Mouse (Mus musculus) liver, embryonic 13.5 days (tissue): Measurements from ENCODE around the gene Urad. TPM values are rescaled to one million over a fixed set of nuclear protein-coding genes. Genes with fewer than 3 reads are reported as not detected.

Experiments
- ATAC-seq: fragments of 200-750 bp; cut with Nextera tagmentation; 2 replicates; pipeline ENCODE4 v1.8.0; 2017; ENCODE audit warnings: low read depth, mild to moderate bottlenecking, moderate number of reproducible peaks, moderate library complexity
- DNase-seq: peaks from one replicate; pipeline ENCODE4 v3.0.0; 2022
- H3K27ac ChIP-seq: fragments of 300-500 bp; sonication (generic); 2 replicates; pipeline ENCODE4 v1.5.1; 2015; ENCODE audit warnings: moderate library complexity, mild to moderate bottlenecking, inconsistent platforms
- H3K27me3 ChIP-seq: fragments of 300-500 bp; sonication (generic); 2 replicates; pipeline ENCODE4 v1.6.1; 2015; ENCODE audit warnings: mild to moderate bottlenecking, inconsistent platforms
- H3K36me3 ChIP-seq: fragments of 300-500 bp; sonication (generic); 2 replicates; pipeline ENCODE4 v1.6.1; 2015; ENCODE audit warnings: mild to moderate bottlenecking, inconsistent platforms
- H3K4me1 ChIP-seq: fragments of 300-500 bp; sonication (generic); replicated peaks from 2 replicates; pipeline ENCODE4 v1.6.1; 2015; ENCODE audit warnings: inconsistent platforms
- H3K4me2 ChIP-seq: fragments of 300-500 bp; sonication (generic); 2 replicates; pipeline ENCODE4 v1.6.1; 2015; ENCODE audit warnings: inconsistent platforms, mild to moderate bottlenecking, moderate library complexity
- H3K4me3 ChIP-seq: fragments of 300-500 bp; sonication (generic); replicated peaks from 2 replicates; pipeline ENCODE4 v1.5.1; 2015; ENCODE audit warnings: mild to moderate bottlenecking, inconsistent platforms
- H3K9ac ChIP-seq: fragments of 300-500 bp; sonication (generic); 2 replicates; pipeline ENCODE4 v1.6.1; 2015; ENCODE audit warnings: mild to moderate bottlenecking, inconsistent platforms
- H3K9me3 ChIP-seq: fragments of 300-500 bp; sonication (generic); replicated peaks from 2 replicates; pipeline ENCODE4 v1.6.1; 2016; ENCODE audit warnings: inconsistent platforms
- WGBS: fragments of 180-500 bp; shearing (Covaris S2); methylation state at CpG from one replicate; pipeline ENCODE4 v1.1.7; 2015; ENCODE audit not compliant: insufficient replicate concordance; 5-methylcytosine and 5-hydroxymethylcytosine counted together
- polyA plus RNA-seq: library from polyadenylated mRNA; unstranded; fragments of >200 nt; fragmentation: Nextera tagmentation; extraction: Ambion mirVana; gene quantifications from 2 replicates; pipeline ENCODE4 v1.2.1, GENCODE M21; 2015

Gene Urad
- polyA plus RNA-seq, 1 experiment from 2014 or later: 0.48 TPM

GRCm38 (mm10) chr5:147274174-147275141, 47.8 kb downstream of the Urad start:
- Histone ChIP-seq H3K27ac (no peak overlapping the region), H3K9me3 (no peaks in the 10 kb centered on the region), H3K4me2 (no peak overlapping the region), H3K4me1 (peaks cover 9% of the 10 kb centered on the region; the same call in 1 of the 2 replicates), H3K36me3 (no peaks in the 10 kb centered on the region), H3K4me3 (no peak overlapping the region), H3K9ac (no peak overlapping the region), H3K27me3 (peaks cover 99% of the 10 kb centered on the region)
- DNase-seq (no peak), ATAC-seq (no peak)
- WGBS: 1% methylated on average over 48 of the region's 48 CpGs

- Histone ChIP-seq H3K4me3 (no peak overlapping the region), H3K36me3 (no peaks in the 10 kb centered on the region), H3K27me3 (peaks cover 99% of the 10 kb centered on the region), H3K4me1 (peaks cover 9% of the 10 kb centered on the region; the same call in 1 of the 2 replicates), H3K9ac (no peak overlapping the region), H3K27ac (no peak overlapping the region), H3K9me3 (no peaks in the 10 kb centered on the region), H3K4me2 (no peak overlapping the region)
- WGBS: 4% methylated on average over 10 of the region's 10 CpGs
- ATAC-seq (no peak), DNase-seq (no peak)
Observed at GRCm38 (mm10) chr5:147272808-147273345, 49.4 kb downstream of the Urad start.

- no peak overlapping the region for H3K4me3 ChIP-seq
- 8% methylated on average over 12 of the region's 12 CpGs for WGBS
- DNase-seq: no peak
- no peaks in the 10 kb centered on the region for H3K36me3 ChIP-seq
- no peak overlapping the region for H3K4me2 ChIP-seq
- H3K27ac ChIP-seq: no peak overlapping the region
- no peak overlapping the region for H3K9ac ChIP-seq
- no peaks in the 10 kb centered on the region for H3K9me3 ChIP-seq
- H3K4me1 ChIP-seq: peaks cover 4% of the 10 kb centered on the region; the same call in 1 of the 2 replicates
- peaks cover 99% of the 10 kb centered on the region for H3K27me3 ChIP-seq
- ATAC-seq: no peak
Observed at GRCm38 (mm10) chr5:147272046-147272807, 50.0 kb downstream of the Urad start.

- Histone ChIP-seq H3K9ac (no peak overlapping the region), H3K9me3 (no peaks in the 10 kb centered on the region), H3K4me3 (no peak overlapping the region), H3K4me1 (peaks cover 4% of the 10 kb centered on the region; the same call in 1 of the 2 replicates), H3K4me2 (no peak overlapping the region), H3K36me3 (no peaks in the 10 kb centered on the region), H3K27ac (no peak overlapping the region), H3K27me3 (peaks cover 99% of the 10 kb centered on the region)
- DNase-seq: no peak
- no peak for ATAC-seq
- WGBS: 3% methylated on average over 29 of the region's 29 CpGs
Observed at GRCm38 (mm10) chr5:147270673-147271655, 51.3 kb downstream of the Urad start.

GRCm38 (mm10) chr5:147269926-147270672, 52.1 kb downstream of the Urad start, which contains the start of gene Pdx1:
Gene Pdx1 (plus strand): TSS chr5:147269959.
- WGBS: 3% methylated on average over 44 of the region's 44 CpGs
- peak within 1 kb of the TSS; percentile 21 for H3K4me3 ChIP-seq
- peaks cover 4% of the 10 kb centered on the region; the same call in 1 of the 2 replicates for H3K4me1 ChIP-seq
- ATAC-seq (peak; percentile 53), DNase-seq (no peak)
- H3K36me3 ChIP-seq: no peaks in the 10 kb centered on the region
- H3K27ac ChIP-seq: no peak within 1 kb of the TSS
- peaks cover 99% of the 10 kb centered on the region for H3K27me3 ChIP-seq
- peak within 1 kb of the TSS; percentile 17 for H3K4me2 ChIP-seq
- no peak within 1 kb of the TSS for H3K9ac ChIP-seq
- H3K9me3 ChIP-seq: no peaks in the 10 kb centered on the region

GRCm38 (mm10) chr5:147269371-147269770, 52.9 kb downstream of the Urad start:
- ATAC-seq (no peak), DNase-seq (no peak)
- H3K4me2 ChIP-seq: no peak overlapping the region
- peaks cover 4% of the 10 kb centered on the region; the same call in 1 of the 2 replicates for H3K4me1 ChIP-seq
- H3K4me3 ChIP-seq: no peak overlapping the region
- 6% methylated on average over 6 of the region's 6 CpGs for WGBS
- H3K9me3 ChIP-seq: no peaks in the 10 kb centered on the region
- peaks cover 93% of the 10 kb centered on the region for H3K27me3 ChIP-seq
- H3K9ac ChIP-seq: no peak overlapping the region
- no peaks in the 10 kb centered on the region for H3K36me3 ChIP-seq
- no peak overlapping the region for H3K27ac ChIP-seq

GRCm38 (mm10) chr5:147268728-147269127, 53.5 kb downstream of the Urad start:
- ATAC-seq: no peak
- Histone ChIP-seq H3K9ac (no peak overlapping the region), H3K27ac (no peak overlapping the region), H3K9me3 (no peaks in the 10 kb centered on the region), H3K27me3 (peaks cover 88% of the 10 kb centered on the region), H3K4me3 (no peak overlapping the region), H3K4me2 (no peak overlapping the region), H3K4me1 (peaks cover 4% of the 10 kb centered on the region; the same call in 1 of the 2 replicates), H3K36me3 (no peaks in the 10 kb centered on the region)
- 6% methylated on average over 8 of the region's 8 CpGs for WGBS
- DNase-seq: no peak

GRCm38 (mm10) chr5:147267434-147267833, 54.8 kb downstream of the Urad start:
- ATAC-seq: no peak
- no peak overlapping the region for H3K9ac ChIP-seq
- peaks cover 75% of the 10 kb centered on the region for H3K27me3 ChIP-seq
- no peak for DNase-seq
- no peak overlapping the region for H3K4me3 ChIP-seq
- 16% methylated on average over 6 of the region's 6 CpGs for WGBS
- H3K9me3 ChIP-seq: no peaks in the 10 kb centered on the region
- peaks cover 4% of the 10 kb centered on the region; the same call in 1 of the 2 replicates for H3K4me1 ChIP-seq
- no peak overlapping the region for H3K27ac ChIP-seq
- H3K4me2 ChIP-seq: no peak overlapping the region
- no peaks in the 10 kb centered on the region for H3K36me3 ChIP-seq
